Mouse (Mus musculus) lung, postnatal 0 days (tissue): Measurements from ENCODE around the gene Pgam5. TPM values are rescaled to one million over a fixed set of nuclear protein-coding genes. Genes with fewer than 3 reads are reported as not detected.
A peak's percentile ranks its signal among the peaks of the same experiment; 100 is the strongest.

Experiments
- ATAC-seq: fragments of 200-750 bp; cut with Nextera tagmentation; 2 replicates; pipeline ENCODE4 v1.8.0; 2017; ENCODE audit warnings: moderate library complexity
- DNase-seq: peaks from one replicate; pipeline ENCODE4 v3.0.0-alpha.2; 2016; ENCODE audit warnings: low spot score
- H3K27ac ChIP-seq: fragments of 300-500 bp; sonication (generic); 2 replicates; pipeline ENCODE4 v1.5.1; 2014; ENCODE audit warnings: antibody characterized with exemption, mild to moderate bottlenecking, low read length, mixed read lengths
- H3K27me3 ChIP-seq: fragments of 300-500 bp; sonication (generic); replicated peaks from 2 replicates; pipeline ENCODE4 v1.6.1; 2014; ENCODE audit warnings: low read length, mixed read lengths; ENCODE audit not compliant: insufficient read depth
- H3K36me3 ChIP-seq: fragments of 300-500 bp; sonication (generic); 2 replicates; pipeline ENCODE4 v1.6.1; 2014; ENCODE audit warnings: low read length, mixed read lengths; ENCODE audit not compliant: insufficient read depth
- H3K4me1 ChIP-seq: fragments of 300-500 bp; sonication (generic); 2 replicates; pipeline ENCODE4 v1.6.1; 2014; ENCODE audit warnings: antibody characterized with exemption, low read depth, low read length, mixed read lengths; ENCODE audit not compliant: insufficient read depth
- H3K4me2 ChIP-seq: fragments of 300-500 bp; sonication (generic); replicated peaks from 2 replicates; pipeline ENCODE4 v1.6.1; 2014; ENCODE audit warnings: low read depth, mild to moderate bottlenecking, low read length, moderate library complexity, mixed read lengths
- H3K4me3 ChIP-seq: fragments of 300-500 bp; sonication (generic); 2 replicates; pipeline ENCODE4 v1.5.1; 2014; ENCODE audit warnings: low read depth, low read length
- H3K9ac ChIP-seq: fragments of 300-500 bp; sonication (generic); replicated peaks from 2 replicates; pipeline ENCODE4 v1.6.1; 2014; ENCODE audit warnings: low read depth, mild to moderate bottlenecking
- H3K9me3 ChIP-seq: fragments of 300-500 bp; sonication (generic); 2 replicates; pipeline ENCODE4 v1.6.1; 2016; ENCODE audit warnings: low read length, mixed read lengths
- CTCF ChIP-seq: IDR thresholded peaks from 2 replicates; pipeline ENCODE4 v1.5.1; 2016; ENCODE audit warnings: antibody characterized with exemption, mild to moderate bottlenecking
- EP300 ChIP-seq: IDR thresholded peaks from 2 replicates; pipeline ENCODE4 v1.6.1; 2016; ENCODE audit warnings: antibody characterized with exemption, mild to moderate bottlenecking, control low read depth
- WGBS: fragments of 180-500 bp; shearing (Covaris S2); extraction: QIAGEN DNeasy Blood & Tissue Kit; methylation state at CpG from one replicate; pipeline ENCODE4 v1.1.7; 2014; 5-methylcytosine and 5-hydroxymethylcytosine counted together
- polyA plus RNA-seq: library from polyadenylated mRNA; unstranded; fragments of >200 nt; fragmentation: Nextera tagmentation; extraction: Ambion mirVana; gene quantifications from 2 replicates; pipeline ENCODE4 v1.2.1, GENCODE M21; 2015

Gene Pgam5
- polyA plus RNA-seq, 1 experiment from 2014 or later = 33.6 TPM

- 88% methylated on average over 6 of the region's 6 CpGs for WGBS
- H3K9me3 ChIP-seq = no peaks in the 10 kb centered on the region
- no peak overlapping the region for H3K27ac ChIP-seq
- no peaks in the 10 kb centered on the region for H3K4me1 ChIP-seq
- H3K4me2 ChIP-seq = no peak overlapping the region
- TF ChIP-seq EP300 (no peak), CTCF (no peak)
- H3K4me3 ChIP-seq = no peak overlapping the region
- no peak for DNase-seq
- H3K9ac ChIP-seq = no peak overlapping the region
- no peaks in the 10 kb centered on the region for H3K27me3 ChIP-seq
- no peak for ATAC-seq
- H3K36me3 ChIP-seq = peaks cover 33% of the 10 kb centered on the region
Measured at GRCm38 (mm10) chr5:110222757-110223156, 47.0 kb downstream of the Pgam5 start.

GRCm38 (mm10) chr5:110220331-110220730 lies 49.4 kb downstream of the Pgam5 start:
- Histone ChIP-seq H3K36me3 (peaks cover 45% of the 10 kb centered on the region), H3K9me3 (no peaks in the 10 kb centered on the region), H3K9ac (no peak overlapping the region), H3K4me1 (no peaks in the 10 kb centered on the region), H3K4me2 (no peak overlapping the region), H3K27me3 (no peaks in the 10 kb centered on the region), H3K27ac (no peak overlapping the region), H3K4me3 (no peak overlapping the region)
- TF ChIP-seq EP300 (no peak), CTCF (no peak)
- 92% methylated on average over 4 of the region's 4 CpGs for WGBS
- ATAC-seq (no peak), DNase-seq (no peak)

- no peak overlapping the region for H3K9ac ChIP-seq
- peaks cover 57% of the 10 kb centered on the region for H3K36me3 ChIP-seq
- H3K27ac ChIP-seq = no peak overlapping the region
- DNase-seq (no peak), ATAC-seq (no peak)
- 95% methylated on average over 3 of the region's 3 CpGs for WGBS
- TF ChIP-seq CTCF = no peak
- H3K27me3 ChIP-seq = no peaks in the 10 kb centered on the region
- H3K4me2 ChIP-seq = no peak overlapping the region
- no peak overlapping the region for H3K4me3 ChIP-seq
- H3K4me1 ChIP-seq = no peaks in the 10 kb centered on the region
- H3K9me3 ChIP-seq = no peaks in the 10 kb centered on the region
Measured at GRCm38 (mm10) chr5:110216780-110217179, 52.9 kb downstream of the Pgam5 start.

GRCm38 (mm10) chr5:110211312-110211711 lies 58.4 kb downstream of the Pgam5 start:
- Histone ChIP-seq H3K9me3 (no peaks in the 10 kb centered on the region), H3K4me2 (no peak overlapping the region), H3K27ac (no peak overlapping the region), H3K27me3 (no peaks in the 10 kb centered on the region), H3K36me3 (peaks cover 65% of the 10 kb centered on the region), H3K9ac (no peak overlapping the region), H3K4me1 (no peaks in the 10 kb centered on the region), H3K4me3 (no peak overlapping the region)
- no peak for ATAC-seq
- 74% methylated on average over 2 of the region's 2 CpGs for WGBS
- TF ChIP-seq CTCF (no peak), EP300 (no peak)
- peak; percentile 7 for DNase-seq

Other genes starting within 250 kb of the Pgam5 start
- gene Gm17655, start 197.4 kb downstream of the Pgam5 start, polyA plus RNA-seq = 1.6 and 2.0 TPM in 2 replicates
- 0.23 and 0.26 TPM in 2 replicates for gene Gm35315, start 175.5 kb downstream of the Pgam5 start, polyA plus RNA-seq
- 1.1 TPM in 2 replicates for gene Plcxd1, start 169.9 kb downstream of the Pgam5 start, polyA plus RNA-seq
- 26.3 and 30.9 TPM in 2 replicates for gene Gtpbp6, start 161.7 kb downstream of the Pgam5 start, polyA plus RNA-seq
- gene Zfp605, start 159.8 kb downstream of the Pgam5 start, polyA plus RNA-seq = 2.6 and 3.0 TPM in 2 replicates
- 32.8 and 37.0 TPM in 2 replicates for gene Chfr, start 134.1 kb downstream of the Pgam5 start, polyA plus RNA-seq
- 9.1 and 11.0 TPM in 2 replicates for gene Golga3, start 93.2 kb downstream of the Pgam5 start, polyA plus RNA-seq
- 15.5 and 18.0 TPM in 2 replicates for gene Ankle2, start 38.9 kb downstream of the Pgam5 start, polyA plus RNA-seq
- gene Pxmp2, start 16.3 kb upstream of the Pgam5 start, polyA plus RNA-seq = 12.8 and 14.4 TPM in 2 replicates
- gene Pole, start 16.4 kb upstream of the Pgam5 start, polyA plus RNA-seq = 2.2 and 2.4 TPM in 2 replicates
- 3.5 and 3.8 TPM in 2 replicates for gene P2rx2, start 73.3 kb upstream of the Pgam5 start, polyA plus RNA-seq
- 2.0 and 2.1 TPM in 2 replicates for gene Lrcol1, start 74.8 kb upstream of the Pgam5 start, polyA plus RNA-seq
- 9.0 and 10.4 TPM in 2 replicates for gene Fbrsl1, start 178.6 kb upstream of the Pgam5 start, polyA plus RNA-seq